Mouse (Mus musculus) heart, embryonic 12.5 days (tissue): ENCODE measurements around the gene Calml4. TPM values are rescaled to one million over a fixed set of nuclear protein-coding genes. Genes with fewer than 3 reads are reported as not detected.
"Not testable (repeated sequence)": the region's sequence is repeated elsewhere in the genome, so short reads cannot be mapped to it uniquely, and the experiment has no call there.

Source experiments
- ATAC-seq: fragments of 200-750 bp; cut with Nextera tagmentation; 2 replicates; pipeline ENCODE4 v1.8.0; 2017; ENCODE audit warnings: moderate TSS enrichment, moderate library complexity; ENCODE audit not compliant: insufficient number of reproducible peaks, low FRiP score
- H3K27ac ChIP-seq: fragments of 300-500 bp; sonication (generic); 2 replicates; pipeline ENCODE4 v1.5.1; 2016; ENCODE audit warnings: mild to moderate bottlenecking, moderate library complexity; ENCODE audit not compliant: poor library complexity, severe bottlenecking
- H3K27me3 ChIP-seq: fragments of 300-500 bp; sonication (generic); replicated peaks from 2 replicates; pipeline ENCODE4 v1.6.1; 2016; ENCODE audit warnings: mild to moderate bottlenecking, moderate library complexity
- H3K36me3 ChIP-seq: fragments of 300-500 bp; sonication (generic); 2 replicates; pipeline ENCODE4 v1.6.1; 2016; ENCODE audit warnings: mild to moderate bottlenecking, moderate library complexity
- H3K4me1 ChIP-seq: fragments of 300-500 bp; sonication (generic); replicated peaks from 2 replicates; pipeline ENCODE4 v1.6.1; 2016; ENCODE audit warnings: mild to moderate bottlenecking
- H3K4me2 ChIP-seq: fragments of 300-500 bp; sonication (generic); 2 replicates; pipeline ENCODE4 v1.6.1; 2016; ENCODE audit warnings: mild to moderate bottlenecking, moderate library complexity
- H3K4me3 ChIP-seq: fragments of 300-500 bp; sonication (generic); 2 replicates; pipeline ENCODE4 v1.5.1; 2016; ENCODE audit warnings: mild to moderate bottlenecking
- H3K9ac ChIP-seq: fragments of 300-500 bp; sonication (generic); 2 replicates; pipeline ENCODE4 v1.6.1; 2016; ENCODE audit warnings: mild to moderate bottlenecking, moderate library complexity
- H3K9me3 ChIP-seq: fragments of 300-500 bp; sonication (generic); replicated peaks from 2 replicates; pipeline ENCODE4 v1.6.1; 2016; ENCODE audit warnings: mild to moderate bottlenecking, moderate library complexity
- WGBS: fragments of 180-500 bp; shearing (Covaris S2); methylation state at CpG from one replicate; pipeline ENCODE4 v1.1.7; 2016; 5-methylcytosine and 5-hydroxymethylcytosine counted together
- polyA plus RNA-seq: library from polyadenylated mRNA; unstranded; fragments of >200 nt; fragmentation: Nextera tagmentation; extraction: Ambion mirVana; gene quantifications from 2 replicates; pipeline ENCODE4 v1.2.1, GENCODE M21; 2016

The Calml4 gene
- polyA plus RNA-seq, 1 experiment from 2014 or later: 0.52 TPM

- 59% methylated on average over 8 of the region's 8 CpGs for WGBS
- peaks cover 21% of the 10 kb centered on the region for H3K4me1 ChIP-seq
- ATAC-seq: no peak
- H3K4me2 ChIP-seq: no peak overlapping the region
- no peaks in the 10 kb centered on the region for H3K27me3 ChIP-seq
- no peak overlapping the region for H3K27ac ChIP-seq
- H3K9ac ChIP-seq: no peak overlapping the region
- H3K9me3 ChIP-seq: no peaks in the 10 kb centered on the region
- H3K4me3 ChIP-seq: no peak overlapping the region
- no peaks in the 10 kb centered on the region for H3K36me3 ChIP-seq
Measured at GRCm38 (mm10) chr9:62858266-62859019, 563 bp downstream of the Calml4 start.

- not testable (repeated sequence) for H3K4me2 ChIP-seq, ATAC-seq, H3K27me3 ChIP-seq, H3K9me3 ChIP-seq, H3K36me3 ChIP-seq, H3K4me3 ChIP-seq, H3K27ac ChIP-seq, H3K9ac ChIP-seq
- 51% methylated on average over 7 of the region's 7 CpGs for WGBS
- peaks cover 12% of the 10 kb centered on the region for H3K4me1 ChIP-seq
Measured at GRCm38 (mm10) chr9:62860102-62860501, 2.2 kb downstream of the Calml4 start.

- no peak for ATAC-seq
- H3K9me3 ChIP-seq: no peaks in the 10 kb centered on the region
- H3K27me3 ChIP-seq: no peaks in the 10 kb centered on the region
- WGBS: 64% methylated on average over 4 of the region's 4 CpGs
- H3K4me3 ChIP-seq: no peak overlapping the region
- no peak overlapping the region for H3K27ac ChIP-seq
- no peak overlapping the region for H3K9ac ChIP-seq
- no peak overlapping the region for H3K4me2 ChIP-seq
- peaks cover 12% of the 10 kb centered on the region for H3K4me1 ChIP-seq
- H3K36me3 ChIP-seq: no peaks in the 10 kb centered on the region
Measured at GRCm38 (mm10) chr9:62860866-62861265, 3.0 kb downstream of the Calml4 start.

- not testable (repeated sequence) for H3K4me2 ChIP-seq
Measured at GRCm38 (mm10) chr9:62869236-62869635, 11.4 kb downstream of the Calml4 start.

GRCm38 (mm10) chr9:62870728-62871127 lies 12.8 kb downstream of the Calml4 start:
- Histone ChIP-seq H3K27ac (no peak overlapping the region), H3K4me3 (no peak overlapping the region), H3K27me3 (no peaks in the 10 kb centered on the region), H3K36me3 (no peaks in the 10 kb centered on the region), H3K4me1 (no peaks in the 10 kb centered on the region), H3K9ac (no peak overlapping the region), H3K4me2 (no peak overlapping the region), H3K9me3 (no peaks in the 10 kb centered on the region)
- ATAC-seq: no peak

More at GRCm38 (mm10) chr9:62869236-62869635, 11.4 kb downstream of the Calml4 start:
- H3K4me3 ChIP-seq, H3K9me3 ChIP-seq, H3K27me3 ChIP-seq, H3K4me1 ChIP-seq, H3K27ac ChIP-seq, H3K9ac ChIP-seq, H3K36me3 ChIP-seq, ATAC-seq: not testable (repeated sequence)
- 81% methylated on average over 4 of the region's 4 CpGs for WGBS

GRCm38 (mm10) chr9:62876966-62877616 lies 19.2 kb downstream of the Calml4 start:
- ATAC-seq: no peak
- Histone ChIP-seq H3K9me3 (no peaks in the 10 kb centered on the region), H3K4me2 (no peak overlapping the region), H3K27me3 (no peaks in the 10 kb centered on the region), H3K4me3 (no peak overlapping the region), H3K9ac (no peak overlapping the region), H3K27ac (no peak overlapping the region), H3K36me3 (peaks cover 14% of the 10 kb centered on the region), H3K4me1 (peaks cover 16% of the 10 kb centered on the region)
- 73% methylated on average over 7 of the region's 7 CpGs for WGBS

GRCm38 (mm10) chr9:62877825-62878224 lies 19.9 kb downstream of the Calml4 start:
- 71% methylated on average over 2 of the region's 2 CpGs for WGBS
- no peak overlapping the region for H3K4me3 ChIP-seq
- ATAC-seq: no peak; the same call in 1 of the 2 replicates
- H3K4me1 ChIP-seq: peaks cover 17% of the 10 kb centered on the region
- no peak overlapping the region for H3K27ac ChIP-seq
- no peak overlapping the region for H3K4me2 ChIP-seq
- peaks cover 20% of the 10 kb centered on the region for H3K36me3 ChIP-seq
- no peak overlapping the region for H3K9ac ChIP-seq
- no peaks in the 10 kb centered on the region for H3K27me3 ChIP-seq
- no peaks in the 10 kb centered on the region for H3K9me3 ChIP-seq

GRCm38 (mm10) chr9:62881871-62882270 lies 24.0 kb downstream of the Calml4 start:
- Histone ChIP-seq H3K9ac (no peak overlapping the region), H3K4me2 (no peak overlapping the region), H3K27ac (no peak overlapping the region), H3K27me3 (no peaks in the 10 kb centered on the region), H3K4me3 (no peak overlapping the region), H3K4me1 (peaks cover 17% of the 10 kb centered on the region), H3K9me3 (no peaks in the 10 kb centered on the region), H3K36me3 (peaks cover 49% of the 10 kb centered on the region)
- ATAC-seq: 0 out of 2 replicates have a peak, but pooled peaks have one; percentile 45
- 55% methylated on average over 12 of the region's 12 CpGs for WGBS

- no peak overlapping the region for H3K4me2 ChIP-seq
- H3K9me3 ChIP-seq: 0 out of 2 replicates have a peak, but pooled peaks cover 6% of the 10 kb centered on the region
- peaks cover 63% of the 10 kb centered on the region for H3K36me3 ChIP-seq
- no peak overlapping the region for H3K4me3 ChIP-seq
- no peaks in the 10 kb centered on the region for H3K27me3 ChIP-seq
- no peak for ATAC-seq
- no peak overlapping the region for H3K9ac ChIP-seq
- peaks cover 9% of the 10 kb centered on the region for H3K4me1 ChIP-seq
- WGBS: 43% methylated on average over 1 of the region's 1 CpGs
- H3K27ac ChIP-seq: no peak overlapping the region
Measured at GRCm38 (mm10) chr9:62894486-62894885, 36.6 kb downstream of the Calml4 start.

- WGBS: 88% methylated on average over 2 of the region's 2 CpGs
- Histone ChIP-seq H3K36me3 (peaks cover 30% of the 10 kb centered on the region), H3K4me2 (no peak overlapping the region), H3K4me3 (no peak overlapping the region), H3K27ac (no peak overlapping the region), H3K27me3 (no peaks in the 10 kb centered on the region), H3K9me3 (no peaks in the 10 kb centered on the region; the same call in 1 of the 2 replicates), H3K9ac (no peak overlapping the region), H3K4me1 (no peaks in the 10 kb centered on the region)
- ATAC-seq: no peak
Measured at GRCm38 (mm10) chr9:62901736-62902135, 43.9 kb downstream of the Calml4 start.

- H3K4me1 ChIP-seq: no peaks in the 10 kb centered on the region
- H3K4me3 ChIP-seq: no peak overlapping the region
- H3K9me3 ChIP-seq: no peaks in the 10 kb centered on the region; the same call in 1 of the 2 replicates
- no peak overlapping the region for H3K27ac ChIP-seq
- no peak overlapping the region for H3K9ac ChIP-seq
- 94% methylated on average over 2 of the region's 2 CpGs for WGBS
- peaks cover 25% of the 10 kb centered on the region for H3K36me3 ChIP-seq
- no peaks in the 10 kb centered on the region for H3K27me3 ChIP-seq
- H3K4me2 ChIP-seq: no peak overlapping the region
- ATAC-seq: no peak
Measured at GRCm38 (mm10) chr9:62903841-62904240, 46.0 kb downstream of the Calml4 start.
